Mouse (Mus musculus) heart, adult 9 months (tissue): Measurements from ENCODE around the gene Mroh7.

Experiments
- DNase-seq, 2 experiments: peaks; one replicate each; pipeline ENCODE4 v3.0.0; 2022; ENCODE audit warnings: low spot score in 2 of 2

The Mroh7 gene

DNA sequence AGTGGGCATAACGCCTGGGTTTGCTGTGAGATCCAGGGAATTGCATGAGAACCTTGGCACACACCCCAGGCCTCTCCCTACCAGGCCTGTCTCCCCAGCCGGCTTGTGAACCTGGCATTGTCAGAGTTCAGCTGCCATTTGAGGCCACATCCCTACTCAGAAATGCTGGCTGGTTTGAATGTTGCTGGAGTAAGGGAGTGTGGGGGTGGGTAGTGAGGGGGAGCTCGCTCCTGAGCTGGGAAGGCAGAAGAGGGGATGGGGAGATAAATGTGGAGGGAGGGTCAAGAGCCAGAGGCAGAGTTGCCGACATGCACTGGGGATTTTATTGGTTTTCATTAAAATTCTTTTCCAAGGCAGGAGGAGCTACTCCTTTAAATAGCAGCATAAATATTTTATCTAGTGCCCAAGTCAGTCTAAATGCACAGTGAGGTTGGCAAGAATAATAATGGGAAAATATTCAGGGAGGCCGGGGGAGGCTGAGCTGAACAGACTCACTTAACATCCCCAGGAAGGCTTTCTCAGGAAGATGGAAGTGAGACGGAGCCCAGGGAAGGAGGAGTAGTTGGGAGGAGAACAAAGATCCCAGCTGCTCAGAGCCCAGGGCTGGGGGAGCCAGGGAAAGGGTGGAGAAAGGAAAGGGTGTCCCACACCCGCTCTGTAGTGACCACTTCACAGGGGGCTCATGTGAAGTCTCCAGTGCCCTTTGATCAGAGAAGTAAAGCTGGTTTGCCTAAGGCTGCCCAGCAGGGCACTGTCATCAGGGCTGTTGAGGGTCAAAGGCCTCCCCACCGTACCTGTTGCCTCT lies 97.2 kb downstream of the Mroh7 start:
- no peak for DNase-seq

DNA sequence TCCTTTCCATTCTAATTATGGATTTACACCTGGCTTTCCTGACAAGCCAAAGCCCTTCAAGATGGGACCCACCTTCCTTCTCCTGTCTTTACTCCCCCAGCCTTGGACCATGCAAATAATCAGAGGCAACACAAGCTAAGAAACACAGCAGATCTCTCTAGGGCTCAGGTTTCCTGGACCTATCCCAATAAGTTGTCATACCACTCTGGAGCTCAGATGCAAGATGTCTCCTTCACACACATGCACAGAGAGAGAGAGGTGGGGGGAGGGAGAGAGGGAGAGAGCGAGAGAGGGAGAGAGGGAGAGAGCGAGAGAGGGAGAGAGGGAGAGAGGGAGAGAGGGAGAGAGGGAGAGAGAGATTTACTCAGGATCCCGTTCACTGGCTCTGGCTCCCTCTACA lies 98.4 kb downstream of the Mroh7 start:
- no peak for DNase-seq
